Mouse (Mus musculus): ENCODE measurements around the gene Arid5b. TPM values are rescaled to one million over a fixed set of nuclear protein-coding genes. Genes with fewer than 3 reads are reported as not detected.
A peak's percentile ranks its signal among the peaks of the same experiment; 100 is the strongest.

Arid5b gene
- polyA plus RNA-seq, 1 experiment = 8.6 TPM

- Histone ChIP-seq H3K4me1 (ENCODE audit: control insufficient read depth, insufficient read depth, low read length) (peaks cover 6% of the 10 kb centered on the region), H3K36me3 (ENCODE audit: control insufficient read depth, insufficient read depth, low read length) (no peaks in the 10 kb centered on the region), H3K27ac (ENCODE audit: insufficient read depth, low read depth, low read length) (peak overlapping the region; percentile 82), H3K4me3 (ENCODE audit: insufficient read depth, low read depth, low read length) (no peak overlapping the region), H3K27me3 (replicated peaks; ENCODE audit: control insufficient read depth, insufficient read depth, low read length) (no peaks in the 10 kb centered on the region)
- 29% methylated on average over 3 of the region's 3 CpGs for WGBS
- DNase-seq = peak; percentile 57
- TF ChIP-seq POLR2A (IDR thresholded peaks at IDR 0.05; ENCODE audit: low read depth, low read length) = no peak
- no peak for TF ChIP-seq CTCF (conservative IDR thresholded peaks at IDR 0.05; ENCODE audit: insufficient read depth, insufficient read length, low read depth, low read length)
These were observed 85.7 kb downstream of the Arid5b start for GRCm38 (mm10) chr10:68192824-68193255.

GRCm38 (mm10) chr10:68191691-68192380, 86.7 kb downstream of the Arid5b start:
- no peak for TF ChIP-seq CTCF (conservative IDR thresholded peaks at IDR 0.05; ENCODE audit: insufficient read depth, insufficient read length, low read depth, low read length)
- TF ChIP-seq POLR2A (IDR thresholded peaks at IDR 0.05; ENCODE audit: low read depth, low read length) = no peak
- no peaks in the 10 kb centered on the region for H3K27me3 ChIP-seq (replicated peaks; ENCODE audit: control insufficient read depth, insufficient read depth, low read length)
- no peaks in the 10 kb centered on the region for H3K36me3 ChIP-seq (ENCODE audit: control insufficient read depth, insufficient read depth, low read length)
- peak overlapping the region; percentile 76 for H3K27ac ChIP-seq (ENCODE audit: insufficient read depth, low read depth, low read length)
- WGBS = 11% methylated on average over 13 of the region's 13 CpGs
- peaks cover 6% of the 10 kb centered on the region for H3K4me1 ChIP-seq (ENCODE audit: control insufficient read depth, insufficient read depth, low read length)
- DNase-seq = peak; percentile 71
- peak overlapping the region; percentile 36; the same call in 1 of the 2 replicates for H3K4me3 ChIP-seq (ENCODE audit: insufficient read depth, low read depth, low read length)

- Histone ChIP-seq H3K4me1 (ENCODE audit: control insufficient read depth, insufficient read depth, low read length) (peaks cover 6% of the 10 kb centered on the region), H3K4me3 (ENCODE audit: insufficient read depth, low read depth, low read length) (no peak overlapping the region), H3K27ac (ENCODE audit: insufficient read depth, low read depth, low read length) (no peak overlapping the region), H3K27me3 (replicated peaks; ENCODE audit: control insufficient read depth, insufficient read depth, low read length) (no peaks in the 10 kb centered on the region), H3K36me3 (ENCODE audit: control insufficient read depth, insufficient read depth, low read length) (no peaks in the 10 kb centered on the region)
- TF ChIP-seq POLR2A (IDR thresholded peaks at IDR 0.05; ENCODE audit: low read depth, low read length) (no peak), CTCF (conservative IDR thresholded peaks at IDR 0.05; ENCODE audit: insufficient read depth, insufficient read length, low read depth, low read length) (no peak)
- WGBS = 39% methylated on average over 6 of the region's 8 CpGs
- DNase-seq = no peak
These were observed 87.4 kb downstream of the Arid5b start for GRCm38 (mm10) chr10:68191146-68191545.

GRCm38 (mm10) chr10:68189847-68190246, 88.7 kb downstream of the Arid5b start:
- no peak for DNase-seq
- Histone ChIP-seq H3K36me3 (ENCODE audit: control insufficient read depth, insufficient read depth, low read length) (peaks cover 2% of the 10 kb centered on the region; the same call in 1 of the 2 replicates), H3K4me3 (ENCODE audit: insufficient read depth, low read depth, low read length) (no peak overlapping the region), H3K4me1 (ENCODE audit: control insufficient read depth, insufficient read depth, low read length) (peaks cover 6% of the 10 kb centered on the region), H3K27ac (ENCODE audit: insufficient read depth, low read depth, low read length) (no peak overlapping the region), H3K27me3 (replicated peaks; ENCODE audit: control insufficient read depth, insufficient read depth, low read length) (no peaks in the 10 kb centered on the region)
- 95% methylated on average over 3 of the region's 3 CpGs for WGBS
- TF ChIP-seq CTCF (conservative IDR thresholded peaks at IDR 0.05; ENCODE audit: insufficient read depth, insufficient read length, low read depth, low read length) (no peak), POLR2A (IDR thresholded peaks at IDR 0.05; ENCODE audit: low read depth, low read length) (no peak)

GRCm38 (mm10) chr10:68183096-68183495, 95.4 kb downstream of the Arid5b start:
- TF ChIP-seq POLR2A (IDR thresholded peaks at IDR 0.05; ENCODE audit: low read depth, low read length) (no peak), CTCF (conservative IDR thresholded peaks at IDR 0.05; ENCODE audit: insufficient read depth, insufficient read length, low read depth, low read length) (no peak)
- H3K36me3 ChIP-seq (ENCODE audit: control insufficient read depth, insufficient read depth, low read length) = peaks cover 2% of the 10 kb centered on the region; the same call in 1 of the 2 replicates
- 92% methylated on average over 7 of the region's 7 CpGs for WGBS
- no peak overlapping the region for H3K4me3 ChIP-seq (ENCODE audit: insufficient read depth, low read depth, low read length)
- no peak for DNase-seq
- H3K4me1 ChIP-seq (ENCODE audit: control insufficient read depth, insufficient read depth, low read length) = peaks cover 6% of the 10 kb centered on the region; the same call in 1 of the 2 replicates
- no peaks in the 10 kb centered on the region for H3K27me3 ChIP-seq (replicated peaks; ENCODE audit: control insufficient read depth, insufficient read depth, low read length)
- H3K27ac ChIP-seq (ENCODE audit: insufficient read depth, low read depth, low read length) = no peak overlapping the region

- Histone ChIP-seq H3K36me3 (ENCODE audit: control insufficient read depth, insufficient read depth, low read length) (peaks cover 2% of the 10 kb centered on the region; the same call in 1 of the 2 replicates), H3K4me1 (ENCODE audit: control insufficient read depth, insufficient read depth, low read length) (peaks cover 9% of the 10 kb centered on the region; the same call in 1 of the 2 replicates), H3K4me3 (ENCODE audit: insufficient read depth, low read depth, low read length) (no peak overlapping the region), H3K27me3 (replicated peaks; ENCODE audit: control insufficient read depth, insufficient read depth, low read length) (no peaks in the 10 kb centered on the region), H3K27ac (ENCODE audit: insufficient read depth, low read depth, low read length) (no peak overlapping the region)
- TF ChIP-seq POLR2A (IDR thresholded peaks at IDR 0.05; ENCODE audit: low read depth, low read length) = no peak
- TF ChIP-seq CTCF (conservative IDR thresholded peaks at IDR 0.05; ENCODE audit: insufficient read depth, insufficient read length, low read depth, low read length) = no peak
- no peak for DNase-seq
- WGBS = 86% methylated on average over 6 of the region's 6 CpGs
These were observed 96.3 kb downstream of the Arid5b start for GRCm38 (mm10) chr10:68182266-68182665.

GRCm38 (mm10) chr10:68181156-68181555, 97.4 kb downstream of the Arid5b start:
- no peak for TF ChIP-seq POLR2A (IDR thresholded peaks at IDR 0.05; ENCODE audit: low read depth, low read length)
- TF ChIP-seq CTCF (conservative IDR thresholded peaks at IDR 0.05; ENCODE audit: insufficient read depth, insufficient read length, low read depth, low read length) = no peak
- H3K27ac ChIP-seq (ENCODE audit: insufficient read depth, low read depth, low read length) = no peak overlapping the region
- H3K27me3 ChIP-seq (replicated peaks; ENCODE audit: control insufficient read depth, insufficient read depth, low read length) = no peaks in the 10 kb centered on the region
- H3K4me3 ChIP-seq (ENCODE audit: insufficient read depth, low read depth, low read length) = no peak overlapping the region
- no peak for DNase-seq
- 97% methylated on average over 10 of the region's 10 CpGs for WGBS
- H3K4me1 ChIP-seq (ENCODE audit: control insufficient read depth, insufficient read depth, low read length) = peaks cover 9% of the 10 kb centered on the region; the same call in 1 of the 2 replicates
- H3K36me3 ChIP-seq (ENCODE audit: control insufficient read depth, insufficient read depth, low read length) = peaks cover 2% of the 10 kb centered on the region; the same call in 1 of the 2 replicates

All from kidney, adult 2 months (tissue).